Mouse (Mus musculus): ENCODE measurements at regions not wholly inside any gene's neighbourhood (a gene's known extent, or its start where the extent isn't known, plus 50 kb on each side); places are given as distances from the start of the nearest gene placed in this dataset.

DNA sequence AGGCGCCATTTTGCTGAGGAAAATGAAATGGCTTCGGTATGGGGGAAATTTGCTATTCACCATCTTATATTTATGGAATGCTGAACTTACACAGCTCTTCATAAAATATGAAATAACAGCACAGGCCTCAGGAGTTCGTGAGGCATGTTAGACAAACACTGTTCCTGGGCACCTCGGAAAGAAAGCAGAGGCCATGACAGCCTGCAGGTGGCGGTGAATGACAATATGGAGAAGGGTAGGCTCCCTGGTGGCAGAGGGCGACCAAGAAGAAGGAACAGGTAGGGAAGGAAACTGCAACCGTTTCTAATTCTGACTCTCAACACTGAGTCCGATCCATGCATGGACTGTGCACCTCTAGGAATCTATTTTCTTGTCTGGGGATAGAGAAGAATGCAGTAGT lies 553.6 kb upstream of the Tmpo start:
- in situ Hi-C loops (cut with MboI; ENCODE audit: low sequenced_read_pairs), result no loop called here

DNA sequence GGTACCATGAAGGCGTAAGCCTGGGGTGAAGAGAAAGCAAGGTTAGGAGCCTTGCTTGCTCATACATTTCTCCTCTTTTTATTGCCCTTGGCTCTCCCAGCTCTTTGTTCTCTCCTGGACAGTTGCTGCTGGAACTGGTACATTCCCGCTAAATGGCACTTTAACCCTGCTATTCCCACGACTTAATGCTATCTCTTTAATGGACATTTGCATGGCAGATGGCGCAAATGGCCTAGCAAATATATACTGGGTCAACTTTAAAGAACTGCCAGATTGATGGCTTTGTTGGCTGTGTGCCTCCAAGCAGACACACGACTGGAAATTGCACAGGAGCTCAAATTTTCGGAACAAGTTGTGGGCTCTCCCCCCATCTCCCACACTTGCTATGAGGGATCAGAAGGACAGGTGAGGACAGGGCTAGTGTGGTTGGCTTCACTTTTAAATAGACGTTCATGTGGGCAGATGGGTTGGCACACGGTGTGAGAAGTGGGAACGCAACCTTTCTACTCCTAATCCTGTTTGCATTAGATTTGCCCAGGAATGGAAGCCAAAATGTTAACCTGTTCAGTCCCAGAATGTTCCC lies 551.0 kb upstream of the Tmpo start:
- in situ Hi-C loops (cut with MboI; ENCODE audit: low sequenced_read_pairs), result no loop called here

DNA sequence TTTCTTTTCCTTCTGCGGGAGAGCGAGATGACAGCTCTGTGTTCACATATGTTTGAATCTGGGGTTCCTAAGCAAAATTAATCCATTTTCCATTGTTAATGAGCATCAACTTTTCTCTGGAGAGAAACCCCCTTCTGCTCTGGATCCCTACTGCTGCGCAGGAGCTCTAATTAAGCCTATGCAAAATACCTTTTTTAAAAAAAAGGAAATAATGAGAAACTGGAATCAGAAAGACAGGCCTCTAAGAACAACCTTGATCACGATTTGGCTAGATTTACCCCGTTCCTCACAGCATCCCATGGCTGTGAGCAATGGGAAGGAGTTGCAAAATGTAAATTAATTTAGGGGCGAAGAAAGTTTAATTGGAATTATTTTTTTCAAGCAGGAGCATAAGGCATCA lies 548.9 kb upstream of the Tmpo start:
- in situ Hi-C loops (cut with MboI; ENCODE audit: low sequenced_read_pairs), result no loop called here

DNA sequence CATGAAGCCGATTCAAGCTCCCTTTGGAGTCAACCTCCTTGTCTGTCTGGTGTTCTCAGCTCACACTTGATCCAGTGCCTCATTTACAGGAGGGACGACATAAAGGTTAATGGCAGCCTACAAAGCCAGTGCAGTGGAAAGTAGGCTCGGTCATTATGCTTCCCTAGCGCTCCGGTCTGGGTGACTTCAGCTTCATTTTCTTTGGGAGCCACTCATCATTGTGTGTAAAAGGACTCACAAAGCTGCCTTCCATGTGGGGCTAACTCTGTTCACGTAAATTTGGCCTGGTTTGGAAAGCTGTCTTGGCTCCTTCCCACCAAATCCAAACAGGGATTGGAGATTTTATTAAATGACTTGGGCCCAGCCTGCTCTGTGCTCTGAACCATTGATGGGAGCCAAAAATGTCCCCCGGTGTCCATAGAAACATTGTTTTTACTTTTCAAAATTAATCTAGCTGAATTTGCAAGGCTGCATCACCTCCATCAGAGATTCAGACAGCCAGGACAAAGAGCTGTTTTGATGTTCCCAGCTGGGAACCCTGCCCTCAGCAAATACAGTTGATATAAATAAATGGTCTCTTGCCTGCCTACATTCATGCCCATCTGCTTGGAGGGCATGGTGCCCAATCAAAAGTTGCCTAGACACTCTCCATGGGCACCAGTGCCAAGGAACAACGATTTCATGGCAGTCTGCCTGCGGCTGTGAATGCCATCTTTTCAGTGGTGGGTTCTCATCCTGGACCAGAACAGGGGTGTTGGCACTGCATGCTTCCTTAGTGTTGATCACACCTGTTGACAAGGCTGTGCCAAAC lies 538.7 kb upstream of the Tmpo start:
- in situ Hi-C loops (cut with MboI; ENCODE audit: low sequenced_read_pairs), result no loop called here

DNA sequence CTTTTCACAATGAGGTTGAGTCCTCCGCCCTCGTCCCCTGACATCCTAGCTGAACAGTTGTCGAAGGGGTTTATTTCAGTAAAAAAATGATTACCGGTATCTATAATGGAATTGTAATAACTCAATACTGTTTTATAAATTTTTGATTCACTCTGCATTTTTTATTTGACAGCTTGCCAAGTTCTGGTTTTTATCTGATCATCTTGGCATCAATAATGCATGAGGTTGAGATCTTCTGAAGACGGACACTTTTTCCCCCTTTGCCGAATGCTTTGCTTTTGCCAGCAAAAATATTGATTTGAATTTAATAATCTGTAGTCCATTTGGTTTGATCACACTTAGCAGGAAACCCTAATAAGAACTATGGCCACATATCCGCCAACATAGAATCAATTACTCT lies 535.5 kb upstream of the Tmpo start:
- in situ Hi-C loops (cut with MboI; ENCODE audit: low sequenced_read_pairs), result no loop called here

DNA sequence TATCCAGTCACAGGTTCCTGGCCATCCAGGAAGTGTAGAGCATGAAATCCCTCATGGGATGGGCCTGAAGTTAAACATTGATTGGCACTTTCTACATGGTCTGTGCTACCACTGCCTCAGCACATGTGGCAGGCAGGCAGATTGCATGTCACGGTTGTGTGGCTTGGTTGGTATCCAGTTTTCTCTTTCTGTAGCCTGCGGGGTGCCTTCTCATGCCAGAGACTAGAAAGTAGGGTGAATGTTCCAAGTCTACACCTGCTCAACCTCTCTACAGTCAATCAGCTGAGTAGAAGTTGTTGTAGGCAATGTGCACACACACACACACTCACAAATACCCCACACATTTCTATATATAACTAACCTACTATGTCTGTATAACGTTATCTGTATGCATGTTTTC lies 533.5 kb upstream of the Tmpo start:
- in situ Hi-C loops (cut with MboI; ENCODE audit: low sequenced_read_pairs), result no loop called here

DNA sequence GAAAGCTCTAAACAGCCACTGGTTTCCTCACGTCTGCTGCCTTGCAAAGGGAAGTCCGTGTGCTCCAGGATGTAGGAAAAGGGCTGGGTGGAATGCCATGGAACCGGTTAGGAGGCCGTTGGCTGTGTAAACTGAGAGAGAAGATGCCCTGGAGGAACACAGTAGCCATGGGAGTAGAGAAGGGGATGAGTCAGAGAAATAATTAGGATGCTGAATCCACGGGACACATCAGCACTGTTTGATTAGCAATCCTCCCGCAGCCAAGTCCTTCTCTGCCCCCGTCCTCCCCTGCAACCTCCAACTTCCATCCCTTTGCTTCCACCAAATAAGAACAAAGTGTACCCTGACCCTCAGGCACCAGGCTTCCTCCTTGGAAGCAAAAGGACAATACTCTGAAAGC lies 532.4 kb upstream of the Tmpo start:
- in situ Hi-C loops (cut with MboI; ENCODE audit: low sequenced_read_pairs), result no loop called here

DNA sequence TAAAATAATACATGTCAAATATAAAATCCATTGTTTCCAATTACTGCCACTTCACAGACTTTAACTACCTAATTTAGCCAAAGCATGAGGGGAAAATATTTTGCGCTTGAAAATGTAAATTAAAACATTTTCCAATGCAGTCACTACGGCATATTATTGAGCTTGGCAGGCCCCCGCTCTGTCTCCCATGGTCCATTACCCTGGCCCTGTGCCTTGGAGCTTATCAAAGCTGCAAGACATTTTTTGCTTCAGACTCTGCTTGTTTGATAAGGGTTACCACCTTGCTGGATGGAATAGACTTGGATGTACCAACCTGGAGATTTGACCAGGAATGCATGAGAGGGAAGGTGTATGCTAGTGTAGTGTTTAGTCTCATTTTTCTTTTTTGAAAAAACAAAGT lies 525.7 kb upstream of the Tmpo start:
- in situ Hi-C loops (cut with MboI; ENCODE audit: low sequenced_read_pairs), result no loop called here

DNA sequence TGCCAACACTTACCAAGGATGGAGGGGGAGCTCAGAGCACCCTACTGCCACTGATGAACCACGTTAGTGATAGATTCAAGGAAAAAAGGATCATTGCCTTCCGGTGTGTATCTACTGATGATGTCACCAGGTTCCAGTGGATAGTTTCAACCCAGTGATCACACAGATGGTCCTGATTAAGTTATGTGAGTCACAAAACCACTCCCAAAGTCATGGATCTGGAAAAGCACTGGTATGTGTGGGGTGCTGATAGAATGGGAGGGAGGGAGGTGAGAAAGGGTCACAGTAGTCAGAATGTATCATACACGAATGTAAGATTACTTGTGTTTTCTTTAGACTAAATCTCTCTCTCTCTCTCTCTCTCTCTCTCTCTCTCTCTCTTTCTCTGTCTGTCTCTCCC lies 523.6 kb upstream of the Tmpo start:
- in situ Hi-C loops (cut with MboI; ENCODE audit: low sequenced_read_pairs), result no loop called here

DNA sequence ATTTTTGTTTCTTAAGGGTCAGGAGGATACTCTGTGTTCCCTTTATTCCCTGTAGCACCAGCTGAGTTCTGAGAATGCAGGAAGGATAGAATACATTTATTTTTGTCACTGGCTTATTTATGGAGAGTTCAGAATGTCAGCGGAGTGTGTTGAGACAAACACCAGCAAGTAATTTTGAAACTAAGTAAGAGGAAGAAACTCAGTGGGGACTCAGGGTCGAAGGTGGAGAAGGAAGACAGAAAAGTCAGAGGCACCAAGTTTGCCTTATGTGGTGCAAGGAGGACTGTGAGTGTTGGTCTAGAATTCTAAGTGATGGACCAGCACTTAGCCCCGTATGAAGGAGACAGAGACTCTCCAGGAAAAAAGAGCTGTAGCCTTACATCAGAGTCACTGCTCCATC lies 520.7 kb upstream of the Tmpo start:
- in situ Hi-C loops (cut with MboI; ENCODE audit: low sequenced_read_pairs), result no loop called here

DNA sequence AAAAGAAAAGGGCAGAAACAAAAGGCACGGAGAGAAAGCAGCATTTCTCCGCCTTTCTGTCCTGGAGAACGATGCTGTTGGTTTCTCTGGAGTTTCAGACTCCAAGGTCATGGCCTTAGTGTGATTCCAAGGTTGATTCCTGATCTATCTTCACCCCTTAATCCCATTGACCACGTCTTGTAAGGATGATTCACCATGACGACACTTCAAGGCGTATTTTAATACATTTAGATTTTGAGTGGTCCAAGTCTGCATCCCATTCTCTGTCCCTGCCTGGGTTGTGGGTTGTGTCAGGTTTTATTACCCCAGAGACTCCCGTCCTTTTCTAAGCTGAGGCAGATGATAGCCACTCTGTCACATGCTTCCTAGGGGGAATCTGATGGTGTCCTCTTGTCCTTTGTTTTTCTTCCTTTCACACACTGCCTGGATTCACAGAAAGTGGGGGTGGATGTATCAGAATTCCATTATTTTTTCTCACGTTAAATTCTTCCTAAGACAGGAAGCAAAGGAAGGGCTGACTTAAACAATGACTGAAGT lies 505.0 kb upstream of the Tmpo start:
- in situ Hi-C loops (cut with MboI; ENCODE audit: low sequenced_read_pairs), result no loop called here

DNA sequence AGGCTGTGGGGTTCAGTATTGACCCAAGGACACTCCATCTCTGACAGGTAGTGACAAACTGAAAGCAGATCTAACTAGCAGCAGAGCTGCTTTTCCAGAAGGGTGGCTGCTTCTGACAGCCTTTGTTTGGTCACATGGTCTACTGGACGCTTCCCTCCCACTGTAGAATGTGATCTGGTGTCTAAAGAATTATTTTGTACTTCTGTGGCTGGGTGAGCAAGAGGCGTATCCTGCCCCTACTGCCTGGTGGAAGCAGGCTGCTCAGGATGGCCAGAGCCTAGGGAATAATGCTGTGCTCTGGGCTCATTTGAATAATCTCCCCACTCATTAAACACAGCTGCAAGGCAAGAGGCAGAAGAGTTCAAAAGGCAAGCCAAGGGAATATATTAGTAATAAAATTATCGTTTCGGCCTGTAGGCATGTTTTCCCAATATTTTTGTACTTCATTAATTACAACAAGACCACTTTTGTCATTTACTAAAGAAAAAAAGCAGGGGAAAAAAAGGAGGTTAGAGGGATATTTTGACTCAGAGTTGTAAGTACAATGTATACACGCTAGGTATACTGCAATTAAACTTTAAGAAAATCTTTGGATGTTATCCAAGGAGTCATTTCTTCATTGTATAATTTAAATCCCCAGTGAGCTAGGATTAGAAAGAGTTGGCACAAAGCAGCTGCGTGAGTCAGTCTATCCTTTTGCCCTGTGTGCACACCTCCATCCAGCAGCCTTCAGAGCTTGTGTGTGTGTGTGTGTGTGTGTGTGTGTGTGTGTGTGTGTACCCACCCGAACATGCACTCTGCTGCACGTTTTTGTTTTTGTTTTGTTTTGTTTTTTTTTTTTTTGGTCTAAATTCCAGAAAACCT lies 504.3 kb upstream of the Tmpo start:
- in situ Hi-C loops (cut with MboI; ENCODE audit: low sequenced_read_pairs), result no loop called here

DNA sequence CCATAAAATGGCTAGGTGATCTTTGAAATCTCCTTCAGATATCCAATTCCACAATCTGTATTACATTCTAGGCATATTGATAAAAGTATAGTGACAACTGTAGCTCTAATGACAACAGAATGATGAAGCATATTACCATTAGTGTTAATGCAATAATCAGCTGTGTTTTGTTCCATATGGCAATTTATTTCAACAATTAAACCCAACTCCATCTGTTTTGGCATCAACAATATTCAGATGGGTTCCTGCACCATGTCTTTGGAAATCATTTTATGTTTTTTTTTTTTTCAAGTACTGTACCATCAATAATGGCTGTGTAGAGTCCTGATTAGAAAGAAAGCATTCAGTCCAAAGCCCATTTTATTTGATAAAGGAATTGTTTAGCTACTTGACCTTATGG lies 498.5 kb upstream of the Tmpo start:
- in situ Hi-C loops (cut with MboI; ENCODE audit: low sequenced_read_pairs), result no loop called here

DNA sequence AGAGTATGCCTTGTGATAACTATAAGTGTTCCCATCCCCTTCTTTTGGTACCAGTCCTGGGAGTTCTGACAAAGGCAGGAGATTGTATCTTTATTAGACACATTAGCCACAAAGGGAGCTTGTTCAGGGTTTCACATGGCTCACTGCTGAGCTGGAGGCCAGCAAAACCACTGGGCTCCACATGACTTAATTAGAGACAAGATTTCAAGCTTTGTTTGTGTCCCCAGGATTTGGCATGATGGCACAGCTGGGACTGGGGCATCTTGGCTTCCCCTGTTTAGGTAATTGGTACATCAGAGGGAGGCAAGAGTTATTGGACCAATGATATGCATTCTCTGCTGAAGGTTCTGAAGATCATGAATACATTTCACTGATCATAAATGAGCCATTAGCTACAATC lies 456.8 kb upstream of the Tmpo start:
- in situ Hi-C loops (cut with MboI; ENCODE audit: low sequenced_read_pairs), result no loop called here

DNA sequence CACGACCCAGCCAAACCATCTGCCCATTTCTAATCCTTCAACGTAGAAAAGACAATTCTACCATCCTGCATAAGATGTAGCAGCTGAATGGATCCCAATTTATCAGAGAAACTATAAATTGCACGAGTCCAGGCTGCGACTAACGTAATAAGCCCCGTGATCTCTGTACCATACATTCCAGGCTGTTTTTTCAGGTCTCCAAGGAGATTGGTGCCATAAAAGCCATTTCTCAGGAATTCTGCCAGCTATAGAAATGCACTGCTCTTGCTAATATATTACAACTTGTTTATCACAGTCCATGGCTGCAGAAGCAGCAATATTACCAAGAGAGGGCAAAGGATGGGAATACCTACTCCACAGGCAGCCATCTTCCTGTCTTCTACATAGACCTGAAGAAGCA lies 447.6 kb upstream of the Tmpo start:
- in situ Hi-C loops (cut with MboI; ENCODE audit: low sequenced_read_pairs), result no loop called here

DNA sequence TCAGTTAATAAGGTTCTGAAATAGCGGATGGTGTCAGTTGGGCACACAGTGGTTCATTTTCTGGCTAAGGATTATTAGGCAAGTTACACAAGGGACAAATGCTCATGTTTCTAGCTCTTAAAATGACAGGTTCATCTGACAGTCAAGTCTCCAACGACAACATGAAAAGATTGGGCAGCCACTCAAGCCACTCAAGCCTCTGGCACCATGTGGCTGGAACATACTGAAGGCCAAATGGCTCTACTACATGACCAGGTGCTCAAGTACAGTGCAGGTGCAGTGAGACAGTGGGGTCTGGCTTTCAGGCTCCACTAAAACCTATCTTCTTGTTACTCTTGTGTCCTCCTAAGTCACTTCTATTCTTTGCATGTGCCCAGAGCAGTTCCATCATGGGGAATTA lies 441.2 kb upstream of the Tmpo start:
- in situ Hi-C loops (cut with MboI; ENCODE audit: low sequenced_read_pairs), result no loop called here

DNA sequence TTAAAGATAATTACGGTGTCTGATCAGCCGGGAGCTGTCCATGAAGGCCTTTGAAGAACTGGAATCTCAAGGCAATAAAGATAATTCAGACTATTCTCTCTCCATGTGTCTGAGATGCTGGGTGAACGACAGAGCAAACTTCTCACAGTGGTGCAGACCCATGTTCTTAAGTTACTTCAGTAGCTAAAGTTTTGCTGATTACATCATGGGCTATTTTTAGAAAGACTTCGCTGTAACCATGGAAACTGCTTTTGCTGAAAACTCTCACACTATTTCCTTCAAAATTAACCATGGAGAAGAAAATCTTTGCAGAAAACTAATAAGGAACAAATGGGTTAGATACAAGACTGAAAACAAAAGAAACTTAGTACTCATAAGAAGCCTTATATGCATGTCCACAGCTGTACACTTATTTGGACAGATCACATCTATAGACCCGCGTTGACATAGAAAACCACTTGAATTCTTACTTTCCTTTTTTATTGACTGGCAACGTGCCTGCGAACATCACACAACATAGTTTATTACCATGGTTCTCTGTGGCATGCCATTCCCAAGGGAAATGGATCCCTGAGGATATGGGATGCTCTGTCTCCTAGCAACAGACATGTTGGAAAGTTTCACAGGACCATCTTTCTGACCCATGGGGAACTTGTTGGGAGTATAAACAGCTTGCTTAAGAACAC lies 432.8 kb upstream of the Tmpo start:
- in situ Hi-C loops (cut with MboI; ENCODE audit: low sequenced_read_pairs), result no loop called here

DNA sequence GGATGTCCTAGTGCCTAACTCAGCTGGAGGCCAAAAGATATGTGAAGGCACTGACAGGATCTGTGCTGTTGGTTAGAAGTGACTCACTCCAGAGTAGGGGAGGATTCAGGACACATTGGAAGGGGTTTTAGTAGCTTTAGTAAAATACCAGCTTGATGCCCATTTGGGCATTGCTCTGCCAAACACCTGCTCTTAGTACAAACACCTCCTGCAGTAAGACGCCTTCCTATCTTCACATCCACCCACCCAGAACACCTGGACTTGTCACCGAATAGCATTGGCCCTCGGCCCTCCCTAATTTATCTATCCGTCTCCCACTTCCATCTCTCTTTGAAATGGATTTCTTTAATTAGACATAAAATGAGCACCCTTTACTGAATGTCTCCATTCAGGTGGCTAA lies 430.9 kb upstream of the Tmpo start:
- in situ Hi-C loops (cut with MboI; ENCODE audit: low sequenced_read_pairs), result no loop called here

DNA sequence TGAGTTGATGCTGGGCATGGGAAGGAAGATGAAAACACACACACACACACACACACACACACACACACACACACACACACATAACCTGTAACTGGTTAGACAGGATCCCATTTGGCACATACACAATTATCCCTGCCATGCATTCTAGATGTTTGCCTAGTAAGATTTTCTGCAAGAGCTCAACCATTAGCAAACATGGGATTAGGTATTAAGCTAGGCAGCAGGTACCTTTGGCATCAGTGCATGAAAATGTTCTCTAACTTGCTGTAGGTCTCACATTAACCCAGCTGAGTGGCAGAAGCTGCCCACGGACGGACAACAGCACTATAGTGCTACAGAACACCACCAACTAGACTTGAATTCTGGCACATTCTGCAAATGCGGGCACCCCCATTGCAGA lies 413.8 kb upstream of the Tmpo start:
- in situ Hi-C loops (cut with MboI; ENCODE audit: low sequenced_read_pairs), result no loop called here

DNA sequence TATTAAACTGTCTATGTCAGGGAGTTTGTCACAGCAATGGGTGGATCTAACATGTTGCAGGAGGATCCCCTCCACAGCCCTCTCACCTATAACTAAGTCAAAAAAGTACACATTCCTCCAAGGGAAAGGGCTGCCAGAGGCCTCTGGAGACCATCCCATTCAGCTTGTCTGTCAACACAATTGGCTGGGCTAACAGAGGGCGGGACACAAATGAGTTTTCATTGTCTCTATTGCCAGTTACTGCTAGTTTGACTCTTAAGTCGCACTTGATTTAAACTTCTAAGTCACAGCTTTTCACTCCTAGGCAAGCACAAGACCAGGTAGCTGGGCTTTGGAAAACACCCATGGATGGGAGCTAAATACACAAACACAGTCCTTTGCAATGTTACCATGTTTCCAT lies 412.3 kb upstream of the Tmpo start:
- in situ Hi-C loops (cut with MboI; ENCODE audit: low sequenced_read_pairs), result no loop called here

DNA sequence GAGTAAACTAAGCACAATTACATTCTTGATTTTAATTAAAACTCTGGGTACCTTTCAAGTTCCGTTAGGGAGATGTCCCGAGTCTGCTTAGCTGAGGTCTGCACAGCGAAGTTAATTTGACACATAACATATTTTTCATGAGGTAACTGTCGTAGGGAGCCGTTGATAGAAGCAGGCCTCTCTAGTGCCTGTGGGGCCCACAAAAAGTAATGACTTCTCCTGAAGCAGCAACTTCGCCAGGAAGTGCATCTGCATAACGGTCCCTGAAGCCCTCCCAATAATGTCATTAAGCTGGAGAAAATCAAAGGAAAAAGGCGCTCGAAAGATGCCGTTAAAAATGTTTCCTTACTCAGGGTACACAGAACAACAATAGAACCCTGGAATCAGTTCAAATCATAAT lies 410.7 kb upstream of the Tmpo start:
- in situ Hi-C loops (cut with MboI; ENCODE audit: low sequenced_read_pairs), result no loop called here

All from CH12F3 (cell line).